Mouse (Mus musculus): Measurements from ENCODE around the gene Coro1c.
A peak's percentile ranks its signal among the peaks of the same experiment; 100 is the strongest.

The Coro1c gene

DNA sequence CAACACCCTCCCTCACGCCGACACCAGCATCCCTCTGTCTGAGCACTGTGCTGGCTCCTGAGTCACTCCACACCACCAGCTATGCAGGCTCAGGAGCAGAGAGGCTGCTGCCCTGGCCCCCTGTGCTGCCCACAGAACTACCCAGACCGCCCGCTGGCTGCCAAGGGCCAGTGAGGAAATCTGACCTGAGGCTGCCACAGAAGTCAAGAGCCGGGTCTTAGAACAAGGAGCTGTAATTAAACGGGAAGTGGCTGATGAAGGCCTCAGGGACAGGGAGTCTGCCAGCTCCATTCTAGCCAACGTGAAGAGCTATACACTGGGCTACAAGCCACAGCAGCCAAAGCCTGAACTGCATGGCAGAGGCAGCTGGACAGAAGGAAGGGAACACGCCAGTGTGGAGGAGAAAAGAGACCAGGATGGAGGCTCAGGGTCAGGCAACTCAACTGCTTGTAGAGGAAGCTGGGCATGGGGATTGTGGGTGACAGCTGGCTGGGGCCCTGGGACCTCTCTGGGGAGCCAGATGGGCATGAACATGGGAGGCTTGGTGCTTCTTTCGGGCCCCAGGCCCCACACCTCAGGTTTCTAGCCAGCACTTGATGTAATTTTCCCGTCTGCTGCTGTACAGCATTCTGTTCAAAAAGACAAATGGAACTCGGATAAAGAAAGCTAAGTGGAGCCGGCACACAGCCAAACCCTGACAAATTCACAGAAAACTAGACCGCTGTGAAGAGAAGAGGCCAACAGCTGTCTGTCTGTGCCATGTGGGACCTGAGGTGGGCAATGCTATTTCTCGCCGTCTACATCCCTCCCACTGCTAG lies 25.8 kb downstream of the Coro1c start:
- DNase-seq: no peak

DNA sequence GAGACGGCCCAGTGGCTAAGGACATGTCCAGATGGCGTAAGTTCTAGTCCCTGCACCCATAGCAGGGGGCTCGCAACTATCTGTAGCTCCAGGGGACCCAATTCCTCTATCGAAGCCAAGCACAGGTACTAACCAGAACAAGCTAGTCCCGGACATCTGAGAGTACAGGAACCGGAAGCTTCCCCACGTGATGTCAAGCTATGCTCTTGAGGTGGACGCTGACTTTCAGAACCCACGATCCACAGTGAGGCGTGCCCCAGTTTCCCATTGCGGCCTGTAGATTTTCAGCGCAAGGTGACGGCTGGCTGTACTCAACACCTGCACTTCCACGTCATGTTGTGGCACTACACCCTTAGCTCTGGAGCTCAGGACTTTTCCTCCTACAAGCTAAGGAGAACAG lies 27.4 kb downstream of the Coro1c start:
- DNase-seq: no peak

DNA sequence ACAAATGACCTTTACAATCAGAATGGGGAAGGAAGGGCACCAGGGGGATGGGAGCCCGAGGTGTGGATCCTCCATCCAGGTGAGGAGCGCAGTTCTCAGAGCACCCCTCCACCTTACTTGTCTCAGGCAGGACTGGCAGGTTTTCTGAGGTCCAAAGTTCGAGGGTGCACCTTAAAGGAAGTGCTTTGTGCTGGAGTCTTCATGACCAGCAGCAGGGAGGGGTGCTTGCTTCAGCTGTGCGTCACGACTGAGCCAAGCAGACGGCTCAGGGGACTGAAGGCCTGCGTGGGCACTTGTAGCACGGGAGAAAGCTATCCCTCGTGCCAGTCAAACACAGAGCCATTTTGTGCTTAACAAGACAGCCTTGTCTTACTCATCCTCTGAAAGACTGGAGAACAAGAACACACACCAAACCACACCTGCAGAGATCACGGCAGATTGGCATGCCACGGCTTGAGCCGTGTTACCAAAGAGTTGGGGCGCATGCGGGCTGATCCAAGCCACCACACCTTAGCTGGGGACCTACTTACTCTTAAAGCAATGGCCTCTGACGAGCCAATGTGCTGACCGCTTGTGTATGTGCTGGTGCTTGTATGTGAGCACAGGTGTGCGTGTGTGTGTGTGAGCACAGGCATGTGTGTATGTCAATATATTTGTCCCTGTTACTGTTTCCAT lies 29.5 kb downstream of the Coro1c start:
- DNase-seq: no peak

DNA sequence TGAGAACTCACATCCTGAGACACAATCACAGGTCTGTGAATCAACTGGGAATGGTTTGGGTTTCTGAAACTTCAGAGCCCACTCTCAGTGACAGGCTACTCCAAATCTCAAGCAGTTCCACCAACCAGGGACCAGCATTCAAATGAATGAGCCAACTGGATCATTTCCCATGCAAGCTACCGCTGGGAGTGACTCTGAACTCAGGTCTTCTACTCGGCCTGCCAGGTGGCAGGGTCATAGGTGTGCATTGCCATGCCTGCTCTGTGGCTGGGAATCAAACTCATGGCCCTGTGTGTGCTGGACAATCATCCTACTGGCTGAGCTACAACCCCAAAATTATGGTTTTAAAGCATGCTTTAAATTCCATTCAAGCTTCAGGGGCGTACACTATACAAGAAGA lies 31.0 kb downstream of the Coro1c start:
- DNase-seq: no peak

DNA sequence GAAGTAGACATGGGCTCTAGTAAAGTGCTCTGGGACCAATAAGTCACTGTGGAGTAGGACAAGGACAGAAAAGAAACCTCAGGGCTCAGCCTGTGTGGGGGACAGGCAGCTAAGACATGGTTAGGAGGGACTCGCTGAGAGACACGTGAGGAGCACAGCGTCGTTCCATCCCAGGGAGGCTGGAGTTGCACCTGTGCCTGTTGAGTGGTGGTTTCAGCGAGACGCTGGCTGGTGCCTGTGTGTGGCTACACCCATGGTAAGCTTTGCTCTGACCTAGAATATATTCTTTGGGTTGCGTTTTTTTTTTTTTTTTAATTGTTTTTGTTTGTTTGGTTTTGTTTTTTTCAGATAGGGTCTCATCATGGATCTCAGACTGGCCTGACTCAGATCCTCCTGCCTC lies 32.4 kb downstream of the Coro1c start:
- DNase-seq: peak; percentile 42

DNA sequence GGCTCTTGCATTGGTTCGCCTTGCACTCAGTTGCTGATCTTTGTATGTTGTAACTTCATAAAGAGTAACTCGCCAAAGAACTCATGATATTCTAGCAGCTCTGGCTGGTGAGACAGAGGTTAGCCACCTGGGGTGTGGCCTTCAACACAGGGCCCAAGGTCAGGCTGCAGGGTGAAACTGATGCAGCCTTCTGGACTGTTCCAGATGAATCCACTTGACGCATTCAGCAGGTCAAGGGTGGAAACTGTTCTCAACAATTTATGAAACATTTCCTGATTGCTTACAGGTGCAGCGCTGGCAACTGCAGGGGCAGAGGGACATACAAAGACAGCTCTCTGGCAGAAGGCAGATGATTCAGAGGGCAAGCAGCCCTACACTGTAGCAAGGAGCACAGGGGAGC lies 32.9 kb downstream of the Coro1c start:
- no peak for DNase-seq

DNA sequence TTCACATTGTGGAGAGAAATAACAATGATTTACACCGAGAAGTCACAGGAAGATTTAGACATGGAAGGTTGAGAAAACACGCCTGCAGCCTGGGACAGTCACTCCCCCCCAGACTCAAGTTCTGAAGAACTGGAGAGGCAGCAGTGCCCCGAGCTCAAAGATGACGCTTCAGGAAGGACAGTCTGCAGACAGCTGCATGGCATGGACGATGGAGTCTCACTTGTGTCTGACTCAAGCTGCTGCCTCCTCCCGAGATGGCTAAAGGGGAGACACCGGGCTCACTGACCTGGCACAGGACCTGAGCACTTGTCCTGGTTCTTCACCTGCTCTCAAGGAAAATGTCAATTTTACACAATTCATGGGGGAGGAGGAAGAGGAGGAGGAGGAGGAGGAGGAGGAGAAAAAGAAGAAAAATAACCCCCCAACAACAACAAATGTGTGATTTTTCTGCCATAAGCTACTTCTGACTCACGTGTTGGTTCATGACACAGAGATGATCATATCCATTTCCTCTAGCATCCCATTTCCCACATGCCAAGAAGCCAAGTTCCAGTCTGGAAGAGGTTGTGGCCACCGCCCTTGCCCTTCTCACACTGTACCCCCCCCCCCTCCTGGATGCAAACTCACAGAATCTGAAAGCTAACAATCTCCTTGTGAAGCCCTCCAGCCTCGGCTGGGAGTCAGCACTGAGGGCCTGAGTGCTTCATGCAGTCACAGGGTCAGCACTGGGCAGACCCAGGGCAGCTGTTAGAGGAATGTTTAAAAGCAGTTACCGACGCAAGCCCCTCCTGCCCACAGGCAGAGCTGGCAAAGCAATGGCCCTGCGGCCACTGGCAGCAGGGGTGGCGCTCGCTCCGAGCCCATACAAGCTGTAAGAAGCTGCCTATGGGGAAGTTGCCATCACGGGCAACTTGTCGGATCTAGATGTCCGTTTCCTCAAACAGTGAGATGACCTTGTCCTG lies 34.2 kb downstream of the Coro1c start:
- no peak for DNase-seq

DNA sequence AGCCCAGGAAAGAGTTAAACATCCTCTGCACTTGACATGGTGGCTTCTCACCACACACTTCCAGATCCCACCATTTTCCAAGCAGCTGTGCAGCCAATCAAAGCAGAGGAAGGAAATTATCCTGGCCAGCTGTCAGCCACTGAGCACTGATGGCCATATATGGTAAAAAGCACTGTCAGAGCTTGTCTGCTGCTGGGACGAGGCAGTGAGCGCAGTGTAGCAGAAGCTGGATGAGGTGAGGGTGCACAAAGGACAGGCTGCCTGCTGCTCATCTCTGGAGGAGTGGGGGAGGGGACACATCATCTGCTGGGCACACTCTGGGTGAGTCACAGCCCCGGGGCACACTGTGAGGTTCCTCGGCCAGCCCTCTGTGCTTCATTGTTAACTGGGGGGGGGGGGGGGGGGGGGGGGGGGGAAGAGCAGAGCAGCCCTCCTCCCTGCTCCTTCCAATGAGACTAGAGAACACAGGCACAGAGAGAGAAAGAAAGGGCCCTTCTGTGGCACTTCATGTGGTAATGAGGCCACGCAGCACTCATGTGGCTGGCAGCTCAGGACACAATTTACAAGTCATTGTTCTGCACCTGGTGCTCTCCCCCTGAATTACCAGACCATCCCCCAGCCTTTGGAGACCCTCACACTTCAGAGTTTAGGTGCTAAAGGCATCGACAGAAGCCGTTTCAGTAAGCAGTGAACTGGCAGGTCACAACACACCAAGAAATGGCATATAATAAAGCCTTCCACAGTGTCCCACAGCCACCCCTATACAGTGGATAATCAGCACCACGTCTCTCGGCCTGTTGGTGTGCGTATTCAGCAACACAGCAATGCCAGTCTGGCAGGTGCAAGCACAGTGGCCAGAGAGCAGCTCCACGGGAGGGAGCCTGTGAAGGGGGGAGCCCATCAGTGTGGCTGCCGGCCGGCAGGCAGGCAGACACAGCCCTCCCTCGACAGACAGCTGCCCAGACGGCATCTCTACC lies 35.3 kb downstream of the Coro1c start:
- DNase-seq: peak; percentile 62

DNA sequence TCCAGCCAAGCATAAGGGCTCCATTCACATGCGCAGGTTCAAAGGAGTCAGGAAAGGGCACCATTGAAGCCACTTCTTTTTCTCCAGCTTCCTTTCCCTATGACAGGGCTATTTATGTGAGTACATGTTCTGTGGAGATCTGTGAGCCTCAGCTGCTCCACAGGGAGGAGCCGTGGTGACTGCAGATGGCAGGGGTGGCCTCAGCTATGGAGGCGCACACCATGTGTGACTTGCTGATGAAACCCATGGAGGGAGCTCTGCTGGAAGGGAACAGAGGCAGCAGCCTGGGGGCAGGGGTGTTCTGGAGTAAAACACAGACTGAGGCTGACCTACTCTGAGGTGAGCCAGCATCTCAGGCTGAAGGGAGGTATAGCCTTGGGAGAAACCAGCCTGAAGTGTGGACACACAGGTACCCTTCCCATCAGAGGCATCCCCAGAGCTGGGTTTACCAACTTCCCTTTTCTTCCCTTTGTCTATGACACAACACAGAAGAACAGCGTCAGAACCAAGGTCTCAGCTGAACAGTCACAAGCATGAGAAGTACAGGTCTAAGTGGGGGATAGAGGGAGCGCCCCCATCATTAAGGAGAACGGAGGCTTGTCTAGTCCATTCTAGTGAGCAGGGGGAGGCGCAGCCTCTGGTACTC lies 36.5 kb downstream of the Coro1c start:
- DNase-seq: no peak

DNA sequence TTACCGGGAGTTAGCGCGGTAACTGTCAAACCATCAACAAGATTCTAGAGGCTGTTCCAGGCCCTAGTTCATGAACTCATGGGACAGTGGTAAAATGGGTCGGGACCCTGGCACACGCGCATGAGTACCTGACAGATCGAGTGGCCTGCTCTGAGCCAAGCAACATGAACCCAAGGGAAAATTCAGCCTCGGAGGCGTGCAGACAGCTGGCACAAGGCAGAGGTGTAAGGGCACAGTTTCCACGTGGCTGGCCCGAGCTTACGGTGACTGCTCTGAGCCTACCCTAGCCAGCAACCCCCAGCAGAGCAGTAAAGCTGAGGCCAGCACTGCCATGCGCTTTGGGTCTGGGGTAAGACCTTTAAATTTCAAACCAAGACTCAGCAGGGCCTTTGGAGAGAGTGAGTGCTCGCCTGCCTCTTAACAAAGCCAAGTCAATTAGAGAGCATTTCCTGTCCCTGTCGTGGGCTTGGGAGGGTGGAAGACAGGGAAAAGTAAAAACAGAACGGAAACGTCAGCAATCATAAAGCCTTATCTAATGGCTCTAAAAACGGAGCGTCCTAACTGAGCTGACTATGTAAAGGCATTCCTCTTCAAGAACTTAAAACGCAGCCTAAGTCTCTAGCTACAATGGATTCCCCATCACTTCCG lies 38.0 kb downstream of the Coro1c start:
- no peak for DNase-seq

DNA sequence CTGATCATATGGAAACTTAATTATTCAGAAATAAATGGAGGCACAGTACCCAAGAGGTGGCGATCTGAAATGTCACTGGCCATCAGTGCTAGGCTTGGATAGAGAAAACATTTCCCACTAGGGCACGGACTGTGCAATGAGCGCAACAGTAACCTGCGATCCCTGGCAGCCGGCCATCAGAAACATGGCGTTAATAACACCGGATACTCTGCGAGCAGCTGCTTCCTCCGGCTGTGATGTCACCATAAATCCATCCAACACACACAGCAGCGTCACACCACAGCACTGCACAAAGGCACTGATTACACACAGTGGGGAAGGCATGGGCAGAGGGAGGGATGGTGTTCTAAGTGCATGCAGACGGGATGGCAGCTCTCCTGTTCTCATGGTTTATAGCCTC lies 39.4 kb downstream of the Coro1c start:
- DNase-seq: no peak

DNA sequence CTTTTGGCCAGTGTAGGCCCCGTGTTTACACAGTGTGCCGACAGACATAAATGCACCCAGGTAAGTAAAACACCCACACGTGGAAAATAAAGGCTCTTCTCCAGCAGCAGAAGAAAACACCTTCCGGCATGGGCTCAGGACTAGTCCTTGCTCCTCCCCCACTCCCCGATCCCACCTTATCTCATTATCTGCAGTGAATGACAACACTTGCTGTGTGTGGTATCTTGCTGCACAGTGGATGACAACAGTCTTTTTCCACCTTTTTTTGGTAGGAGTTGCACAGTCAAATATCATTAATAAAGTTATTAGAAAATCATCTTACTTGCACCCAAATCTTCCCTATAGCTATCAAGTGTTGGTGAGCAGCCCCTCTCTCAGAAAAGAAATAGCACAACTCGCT lies 43.6 kb downstream of the Coro1c start:
- DNase-seq: no peak

DNA sequence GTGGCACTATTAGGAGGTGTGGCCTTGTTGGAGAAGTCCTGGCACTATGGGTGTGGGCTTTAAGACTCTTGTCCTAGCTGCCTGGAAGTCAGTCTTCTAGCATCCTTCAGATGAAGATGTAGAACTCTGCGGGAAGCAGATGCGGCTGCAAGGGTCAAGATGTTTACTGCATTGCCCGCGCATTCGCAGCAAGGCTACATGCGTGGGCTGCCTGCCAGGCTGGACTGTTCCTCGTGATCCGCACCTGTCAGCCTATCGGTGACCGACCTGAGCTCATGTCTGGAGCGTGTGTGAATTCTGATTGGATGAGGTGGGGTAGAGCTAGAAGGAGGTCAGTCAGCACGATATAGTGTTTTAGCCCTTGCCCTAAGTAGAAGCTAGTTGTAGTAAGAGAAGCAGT lies 44.6 kb downstream of the Coro1c start:
- DNase-seq: no peak

DNA sequence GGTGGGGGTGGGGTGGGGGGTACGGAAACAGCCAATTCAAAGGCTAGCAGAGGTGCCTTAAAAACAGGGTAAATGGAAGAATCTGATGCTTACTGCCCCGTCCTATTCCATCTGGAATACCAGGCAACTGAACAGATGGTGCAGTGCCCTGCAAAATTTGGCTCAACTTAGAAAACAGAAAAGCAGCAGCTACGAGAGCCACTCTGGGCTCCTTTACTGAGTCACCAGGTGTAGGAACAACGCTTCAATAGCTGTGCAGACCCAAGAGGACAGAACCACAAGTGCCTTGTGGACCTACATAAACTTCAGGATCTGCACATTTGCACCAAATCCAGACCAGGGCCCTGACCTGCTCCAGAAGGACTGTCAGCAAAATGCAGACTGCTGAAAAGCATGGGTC lies 46.1 kb downstream of the Coro1c start:
- no peak for DNase-seq

DNA sequence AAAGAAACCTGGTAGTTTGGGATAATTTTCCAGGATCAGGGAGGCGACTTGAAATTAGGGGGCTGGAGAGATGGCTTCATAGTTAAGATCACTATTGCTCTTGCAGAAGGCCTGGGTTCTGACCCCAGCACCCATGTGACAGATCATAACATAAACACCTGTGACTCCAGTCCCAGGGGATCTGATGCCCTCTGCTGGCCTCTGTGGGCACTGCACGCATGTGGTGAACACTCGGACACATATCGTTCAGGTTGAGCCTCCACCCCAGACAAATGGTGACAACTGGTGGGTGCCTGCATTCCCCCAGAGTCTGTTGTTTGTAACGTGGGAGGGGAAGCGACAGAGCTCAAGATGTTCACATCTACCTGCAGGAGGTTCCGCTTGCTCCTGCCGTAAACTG lies 47.3 kb downstream of the Coro1c start:
- DNase-seq: peak; percentile 59

DNA sequence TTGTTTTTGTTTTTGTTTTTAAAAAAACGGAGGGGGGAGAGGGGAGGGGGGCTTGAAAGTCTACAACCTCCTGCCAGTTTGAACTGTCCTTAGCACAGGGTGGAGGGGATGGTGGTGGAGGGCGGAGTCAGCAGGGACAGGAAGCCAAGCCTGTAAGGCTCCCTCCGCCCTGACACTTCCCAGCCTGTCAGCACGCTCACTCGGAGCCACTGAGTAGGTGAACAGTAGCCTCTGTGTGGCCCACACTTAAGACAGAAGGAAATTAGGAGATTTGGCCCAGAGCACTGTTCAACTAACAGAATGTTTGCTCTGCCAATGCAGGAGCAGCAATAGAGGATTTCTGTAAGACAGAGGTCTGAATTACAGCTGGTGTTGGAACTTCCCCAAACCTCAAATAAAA lies 49.6 kb downstream of the Coro1c start:
- peak; percentile 60 for DNase-seq

DNA sequence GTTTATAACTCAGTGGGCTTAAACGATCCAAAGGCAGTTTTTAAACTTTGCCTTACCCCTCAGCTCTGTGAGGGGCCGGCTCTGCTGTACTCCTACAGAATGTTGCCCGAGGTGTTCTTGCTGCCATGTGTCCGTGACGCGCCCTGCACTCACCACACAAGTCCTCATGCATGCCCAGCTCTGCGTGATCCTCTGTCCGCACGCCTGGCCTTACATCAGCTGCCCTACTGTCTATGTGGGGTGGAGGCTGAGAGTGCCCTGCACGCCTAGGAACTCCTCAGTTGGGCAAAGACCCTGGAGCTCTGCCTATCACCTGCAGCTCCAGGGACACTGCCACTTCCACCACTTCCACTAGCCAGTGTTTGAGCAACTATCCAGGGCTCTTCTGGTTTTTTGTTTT lies 50.0 kb downstream of the Coro1c start:
- DNase-seq: no peak

DNA sequence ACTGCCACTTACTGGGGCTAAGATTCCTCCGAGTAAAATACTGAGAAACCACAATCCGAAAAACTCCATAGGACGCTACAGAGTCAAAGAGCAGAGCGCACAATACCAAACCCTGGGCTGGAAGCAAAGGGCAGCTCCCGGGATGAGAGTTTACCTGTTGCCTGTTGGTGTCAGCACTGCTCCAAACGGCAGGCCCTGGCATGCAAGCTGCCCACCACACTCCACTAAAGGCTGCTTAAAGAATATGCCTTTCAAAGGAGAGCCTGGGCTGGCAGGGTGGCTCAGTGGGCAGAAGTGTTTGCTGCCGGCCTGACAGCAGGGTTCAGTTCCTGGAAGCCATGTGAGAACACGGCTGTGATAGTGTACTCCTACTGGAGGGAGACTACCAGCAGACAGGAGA lies 50.9 kb downstream of the Coro1c start:
- no peak for DNase-seq

DNA sequence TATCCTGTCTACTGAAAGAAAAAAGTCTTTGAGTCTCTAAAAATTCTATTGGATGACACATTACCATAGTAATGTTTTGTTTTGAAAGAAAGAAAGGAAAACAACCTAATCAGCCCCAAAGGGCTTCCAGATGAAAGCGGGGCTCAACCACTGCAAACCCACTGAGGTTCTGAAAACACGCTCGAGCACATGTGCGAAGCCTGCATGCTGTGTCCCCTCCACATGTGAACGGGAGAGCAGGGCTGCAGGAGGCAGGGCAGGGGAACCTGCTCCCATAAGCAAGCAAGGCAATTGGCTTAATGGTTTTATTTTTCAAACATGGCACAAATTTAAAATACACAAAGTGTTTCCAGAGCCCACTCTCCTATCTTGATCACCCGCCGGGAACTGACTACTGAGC lies 51.9 kb downstream of the Coro1c start:
- no peak for DNase-seq

DNA sequence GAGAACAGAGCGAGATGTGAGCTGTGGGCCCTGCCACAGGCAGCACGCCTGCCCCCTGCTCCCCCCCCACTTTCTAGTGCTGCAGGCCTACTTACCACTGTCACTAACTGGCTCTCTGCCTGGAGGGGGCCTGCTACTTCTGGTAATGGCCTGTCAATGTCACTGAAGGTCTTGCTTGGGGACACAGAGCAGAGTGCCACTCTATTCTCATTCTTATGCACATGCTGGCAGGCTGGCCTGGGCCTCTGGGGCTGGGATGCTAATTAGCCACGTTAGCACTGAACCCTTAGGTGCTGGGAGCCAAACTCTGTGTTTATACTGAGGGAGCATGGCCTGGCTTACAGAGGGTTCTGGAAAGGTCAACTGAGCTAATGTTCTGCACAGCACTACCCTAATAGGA lies 52.9 kb downstream of the Coro1c start:
- DNase-seq: no peak

DNA sequence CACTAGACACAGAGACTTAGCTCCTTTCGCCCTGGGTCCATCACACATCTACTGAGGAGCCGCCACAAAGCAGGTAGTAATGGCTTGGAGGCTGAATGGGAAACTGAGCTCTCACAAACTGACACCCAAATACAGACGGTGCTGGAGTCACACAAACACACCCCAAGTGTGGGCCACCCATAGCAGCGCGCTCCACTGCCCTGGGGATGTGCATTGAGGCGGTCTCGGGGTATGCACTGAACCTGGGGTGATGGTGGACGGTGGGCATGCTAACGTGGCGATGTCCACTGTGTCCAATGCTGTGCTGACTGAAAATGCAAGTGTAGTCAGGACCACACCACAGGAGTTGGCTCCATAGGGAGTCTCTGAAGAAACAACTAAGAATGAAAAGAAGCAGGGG lies 53.4 kb downstream of the Coro1c start:
- DNase-seq: no peak

Measured in thymus, postnatal 14 days (tissue).